9 mouse cellular contexts compared by ENCODE assay signal in genomic region chr13:24936772-24937107, GRCm38 (mm10). TPM values are rescaled to one million over a fixed set of nuclear protein-coding genes. Genes with fewer than 3 reads are reported as not detected.
A peak's percentile ranks its signal among the peaks of the same experiment; 100 is the strongest.
DNase-seq lines count a peak whose midpoint lies in the region; ATAC-seq and TF ChIP-seq lines count a peak whose summit lies in the region.
"Had no signal": no experiment of that assay in that cellular context is flagged by ENCODE, and none has a peak within 500 bp of the region (broad histone marks: within the 10 kb centered on the region; RNA-seq: fewer than 3 reads in every experiment).

No protein-coding gene starts in this region.

- peak overlapping the region; percentile 70 for H3K4me2 ChIP-seq in heart, embryonic 15.5 days

- H3K36me3 ChIP-seq in heart, embryonic 15.5 days, result no peaks in the 10 kb centered on the region
- peaks cover 0 to 3% of the 10 kb centered on the region in 2 experiments; a peak in 1 of 4 replicates for H3K36me3 ChIP-seq in MEL (ENCODE audit: control insufficient read depth in 1 of 2, insufficient read depth in 2 of 2, low read length in 2 of 2)
- peaks cover 8% of the 10 kb centered on the region; the same call in 1 of the 2 replicates for H3K36me3 ChIP-seq in hindbrain, embryonic 10.5 days
- H3K36me3 ChIP-seq in midbrain, embryonic 10.5 days, result peaks cover 15% of the 10 kb centered on the region; the same call in 1 of the 2 replicates

- TF ChIP-seq CTCF in MEL (IDR thresholded peaks at IDR 0.05 in 2 of 3, conservative IDR thresholded peaks at IDR 0.05 in 1 of 3; ENCODE audit: control insufficient read depth in 1 of 3, insufficient read depth in 1 of 3, low read depth in 2 of 3, low read length in 3 of 3, poor library complexity in 1 of 3, severe bottlenecking in 1 of 3), result no peak

- TF ChIP-seq POLR2A in MEL (IDR thresholded peaks at IDR 0.05; ENCODE audit: control insufficient read depth in 1 of 2, insufficient read depth in 1 of 2, low read depth in 1 of 2, low read length in 2 of 2, poor library complexity in 1 of 2), result no peak

- H3K79me2 ChIP-seq in MEL (ENCODE audit: control insufficient read depth, insufficient read depth, low read length, poor library complexity), result no peaks in the 10 kb centered on the region

- H3K4me3 ChIP-seq in heart, embryonic 15.5 days, result peak overlapping the region; percentile 68
- H3K4me3 ChIP-seq in MEL (ENCODE audit: control insufficient read depth in 1 of 2, insufficient read depth in 1 of 2, low read depth in 2 of 2, low read length in 2 of 2), result peak overlapping the region; percentile 47 to 80; a peak in 3 of 4 replicates
- H3K4me3 ChIP-seq in hindbrain, embryonic 10.5 days, result peak overlapping the region; percentile 63
- peak overlapping the region; percentile 89 for H3K4me3 ChIP-seq in midbrain, embryonic 10.5 days

- WGBS in heart, embryonic 15.5 days, result 36% methylated on average over 5 of the region's 5 CpGs
- 63% methylated on average over 5 of the region's 5 CpGs for WGBS in hindbrain, embryonic 10.5 days
- WGBS in midbrain, embryonic 10.5 days, result 64% methylated on average over 5 of the region's 5 CpGs

- no peaks in the 10 kb centered on the region for H3K9me3 ChIP-seq in heart, embryonic 15.5 days (replicated peaks)
- no peaks in the 10 kb centered on the region for H3K9me3 ChIP-seq in MEL (replicated peaks; ENCODE audit: insufficient read depth, low read length)
- H3K9me3 ChIP-seq in hindbrain, embryonic 10.5 days, result no peaks in the 10 kb centered on the region
- H3K9me3 ChIP-seq in midbrain, embryonic 10.5 days (replicated peaks), result no peaks in the 10 kb centered on the region

- H3K4me1 ChIP-seq in heart, embryonic 15.5 days (replicated peaks), result peaks cover 18% of the 10 kb centered on the region
- H3K4me1 ChIP-seq in MEL (ENCODE audit: control insufficient read depth in 1 of 2, insufficient read depth in 2 of 2, low read length in 2 of 2), result no peaks in the 10 kb centered on the region; a peak in 1 of 4 replicates
- H3K4me1 ChIP-seq in hindbrain, embryonic 10.5 days (replicated peaks), result peaks cover 26% of the 10 kb centered on the region
- H3K4me1 ChIP-seq in midbrain, embryonic 10.5 days, result peaks cover 22% of the 10 kb centered on the region

- no peak for TF ChIP-seq EP300 in MEL (IDR thresholded peaks at IDR 0.05; ENCODE audit: low read depth in 1 of 2, low read length in 2 of 2)

- no peak for ATAC-seq in heart, embryonic 15.5 days (replicated peaks; ENCODE audit: insufficient number of reproducible peaks, insufficient read depth, low FRiP score, low read depth)

- no peaks in the 10 kb centered on the region for H3K27me3 ChIP-seq in heart, embryonic 15.5 days
- H3K27me3 ChIP-seq in MEL (ENCODE audit: control insufficient read depth in 1 of 2, insufficient read depth in 2 of 2, low read length in 2 of 2), result peaks cover 0 to 3% of the 10 kb centered on the region in 2 experiments; a peak in 1 of 4 replicates
- H3K27me3 ChIP-seq in hindbrain, embryonic 10.5 days (ENCODE audit: insufficient read depth, poor library complexity, severe bottlenecking), result peaks cover 6% of the 10 kb centered on the region; the same call in 1 of the 2 replicates
- peaks cover 10% of the 10 kb centered on the region for H3K27me3 ChIP-seq in midbrain, embryonic 10.5 days (ENCODE audit: low read depth, poor library complexity, severe bottlenecking)
- H3K27me3 ChIP-seq: Patski had no signal

- H3K27ac ChIP-seq in heart, embryonic 15.5 days, result peak overlapping the region; percentile 80
- no peak overlapping the region for H3K27ac ChIP-seq in MEL (ENCODE audit: control insufficient read depth, low read depth, low read length)
- H3K27ac ChIP-seq in hindbrain, embryonic 10.5 days, result peak overlapping the region; percentile 91
- H3K27ac ChIP-seq in midbrain, embryonic 10.5 days (replicated peaks), result peak overlapping the region; percentile 92; the same call in 1 of the 2 replicates

- no peak for DNase-seq in heart, adult 9 months (ENCODE audit: low spot score in 2 of 2)
- DNase-seq in MEL (ENCODE audit: low read depth, low spot score), result no peak
- no peak for DNase-seq in hindbrain, embryonic 10.5 days (ENCODE audit: low spot score)
- DNase-seq in midbrain, embryonic 10.5 days (ENCODE audit: low spot score), result no peak
- DNase-seq in retina, embryonic 14.5 days (ENCODE audit: low spot score), result no peak
- DNase-seq in frontal cortex, adult 2 months (ENCODE audit: extremely low spot score in 1 of 2, low spot score in 1 of 2), result no peak
- no peak for DNase-seq in cerebellum, adult 9-10 months

- TF ChIP-seq RAD21 in MEL (IDR thresholded peaks at IDR 0.05; ENCODE audit: low read depth, low read length), result no peak

- H3K9ac ChIP-seq in heart, embryonic 15.5 days, result peak overlapping the region; percentile 90
- no peak overlapping the region for H3K9ac ChIP-seq in MEL (ENCODE audit: control insufficient read depth, low read depth, low read length, poor library complexity, severe bottlenecking)

TF ChIP-seq in MEL, 35 proteins besides CTCF, POLR2A, EP300 and RAD21:
- TF ChIP-seq MEF2A (IDR thresholded peaks at IDR 0.05; ENCODE audit: extremely low read depth, insufficient replicate concordance, low read depth, low read length, poor library complexity, severe bottlenecking) (no peak), POLR2AphosphoS5 (IDR thresholded peaks at IDR 0.05; ENCODE audit: borderline replicate concordance, low read depth, low read length) (no peak)

RNA-seq across cellular contexts. Expression of gene Aldh5a1, which starts 0.7 kb away (rescaled TPM):
- 12.6 TPM in 2 replicates for polyA plus RNA-seq in heart, embryonic 15.5 days (2015; fragmentation: Nextera tagmentation; extraction: Ambion mirVana)
- 0.04 and 0.07 TPM in 2 replicates for total RNA-seq in MEL (2012; rRNA removed)
- polyA plus RNA-seq in MEL (2012; ENCODE audit: insufficient read depth in 1 of 2, insufficient read length in 2 of 2, low read depth in 1 of 2, low replicate concordance in 2 of 2, missing spikeins in 1 of 2), result under 1 TPM in 1 of 2 experiments, not detected in 1; 0.15 TPM
- polyA plus RNA-seq in hindbrain, embryonic 10.5 days (2016; fragmentation: Nextera tagmentation; extraction: Ambion mirVana), result 7.0 and 7.3 TPM in 2 replicates
- 7.1 and 8.2 TPM in 2 replicates for polyA plus RNA-seq in midbrain, embryonic 10.5 days (2016; fragmentation: Nextera tagmentation; extraction: Ambion mirVana)
- 42.5 and 44.2 TPM in 2 replicates for polyA plus RNA-seq in frontal cortex, adult 2 months (2012; rRNA removed)

RNA-seq across cellular contexts. Expression of gene Gpld1, which starts 6.2 kb away (rescaled TPM):
- polyA plus RNA-seq in heart, embryonic 15.5 days (2015; fragmentation: Nextera tagmentation; extraction: Ambion mirVana), result 0.31 and 0.32 TPM in 2 replicates
- 0.56 and 0.92 TPM in 2 replicates for total RNA-seq in MEL (2012; rRNA removed)
- polyA plus RNA-seq in MEL (2012; ENCODE audit: insufficient read depth in 1 of 2, insufficient read length in 2 of 2, low read depth in 1 of 2, low replicate concordance in 2 of 2, missing spikeins in 1 of 2), result under 1 TPM in 1 of 2 experiments, not detected in 1; 0.03 TPM
- 0.50 and 0.51 TPM in 2 replicates for polyA plus RNA-seq in hindbrain, embryonic 10.5 days (2016; fragmentation: Nextera tagmentation; extraction: Ambion mirVana)
- polyA plus RNA-seq in midbrain, embryonic 10.5 days (2016; fragmentation: Nextera tagmentation; extraction: Ambion mirVana), result 0.21 TPM in 2 replicates
- 18.5 and 18.6 TPM in 2 replicates for polyA plus RNA-seq in frontal cortex, adult 2 months (2012; rRNA removed)

Comparison
In these comparisons a context has a peak if more than half of its experiments do, and no peak if none do; other contexts are left out.
1. RNA of gene Gpld1, which starts 6.2 kb away (polyA plus RNA-seq): 18.5 to 18.6 TPM in frontal cortex, adult 2 months; 0.50 to 0.51 TPM in hindbrain, embryonic 10.5 days, 0.31 to 0.32 TPM in heart, embryonic 15.5 days, 0.21 TPM in midbrain, embryonic 10.5 days and 0.03 TPM in MEL; every median in the first group is over 10 times any median in the second.
2. Peak in every context shown above with its lines, with median percentiles within 50 percentile points of each other: H3K4me3 ChIP-seq.